Mouse (Mus musculus): ENCODE measurements around the gene Wipi1. TPM values are rescaled to one million over a fixed set of nuclear protein-coding genes. Genes with fewer than 3 reads are reported as not detected.

Wipi1 gene
- total RNA-seq, 2 experiments from 2014 or later, result 51.9 to 53.1 TPM

- peak; percentile 28 to 45 for DNase-seq (ENCODE audit: low spot score in 2 of 2)
Measured at GRCm38 (mm10) chr11:109584843-109585713, 26.7 kb downstream of the Wipi1 start.

DNA sequence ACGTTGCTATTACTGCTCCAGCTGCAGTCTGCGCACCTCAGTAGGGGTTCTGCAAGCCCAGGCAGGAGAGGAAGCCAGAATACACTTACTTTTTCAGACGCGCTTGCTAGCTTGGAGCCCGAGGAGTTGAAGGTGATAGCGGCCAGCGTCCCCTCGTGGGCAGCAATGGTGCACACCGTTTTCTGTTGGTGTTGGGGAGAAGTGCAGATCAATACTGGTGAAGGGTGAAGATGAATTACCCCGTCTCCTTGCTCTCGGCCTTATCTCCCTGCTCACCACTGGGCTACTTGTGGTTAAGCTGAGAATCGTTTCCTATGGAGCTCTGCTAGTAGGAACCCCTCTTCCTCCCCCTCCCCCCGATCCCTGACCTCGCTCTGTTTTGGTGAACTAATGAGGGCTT is 27.8 kb downstream of the Wipi1 start:
- DNase-seq (ENCODE audit: low spot score in 2 of 2), result no peak

GRCm38 (mm10) chr11:109579999-109580398 is 31.8 kb downstream of the Wipi1 start:
- no peak for DNase-seq (ENCODE audit: low spot score in 2 of 2)

DNA sequence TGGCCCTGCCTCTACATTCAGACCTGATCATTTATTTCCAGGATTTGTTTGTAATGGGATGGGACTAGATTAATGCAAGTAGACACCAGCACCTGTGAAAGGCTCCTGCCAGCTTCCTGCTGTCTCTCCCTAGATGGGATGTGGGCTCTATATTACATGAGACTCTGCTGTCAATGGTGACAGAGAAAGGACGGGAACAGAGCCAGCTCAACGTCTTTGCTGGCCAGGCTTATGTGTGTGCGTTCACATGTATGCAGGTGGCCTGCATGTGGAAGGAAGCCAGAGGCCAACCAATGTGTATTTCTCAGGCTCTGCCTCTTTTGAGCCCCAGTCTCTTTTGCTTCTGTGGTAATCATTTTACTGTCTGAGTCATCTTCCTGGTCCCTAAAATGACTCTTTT is 33.2 kb downstream of the Wipi1 start:
- no peak for DNase-seq (ENCODE audit: low spot score in 2 of 2)

- DNase-seq (ENCODE audit: low spot score in 2 of 2), result no peak
Measured at GRCm38 (mm10) chr11:109575832-109576231, 35.9 kb downstream of the Wipi1 start.

GRCm38 (mm10) chr11:109574604-109575003 is 37.2 kb downstream of the Wipi1 start:
- DNase-seq (ENCODE audit: low spot score in 2 of 2), result no peak

GRCm38 (mm10) chr11:109572051-109572450 is 39.7 kb downstream of the Wipi1 start:
- no peak for DNase-seq (ENCODE audit: low spot score in 2 of 2)

- DNase-seq (ENCODE audit: low spot score in 2 of 2), result no peak
Measured at GRCm38 (mm10) chr11:109569809-109570208, 42.0 kb downstream of the Wipi1 start.

GRCm38 (mm10) chr11:109569007-109569618 is 42.7 kb downstream of the Wipi1 start:
- no peak for DNase-seq (ENCODE audit: low spot score in 2 of 2)

DNA sequence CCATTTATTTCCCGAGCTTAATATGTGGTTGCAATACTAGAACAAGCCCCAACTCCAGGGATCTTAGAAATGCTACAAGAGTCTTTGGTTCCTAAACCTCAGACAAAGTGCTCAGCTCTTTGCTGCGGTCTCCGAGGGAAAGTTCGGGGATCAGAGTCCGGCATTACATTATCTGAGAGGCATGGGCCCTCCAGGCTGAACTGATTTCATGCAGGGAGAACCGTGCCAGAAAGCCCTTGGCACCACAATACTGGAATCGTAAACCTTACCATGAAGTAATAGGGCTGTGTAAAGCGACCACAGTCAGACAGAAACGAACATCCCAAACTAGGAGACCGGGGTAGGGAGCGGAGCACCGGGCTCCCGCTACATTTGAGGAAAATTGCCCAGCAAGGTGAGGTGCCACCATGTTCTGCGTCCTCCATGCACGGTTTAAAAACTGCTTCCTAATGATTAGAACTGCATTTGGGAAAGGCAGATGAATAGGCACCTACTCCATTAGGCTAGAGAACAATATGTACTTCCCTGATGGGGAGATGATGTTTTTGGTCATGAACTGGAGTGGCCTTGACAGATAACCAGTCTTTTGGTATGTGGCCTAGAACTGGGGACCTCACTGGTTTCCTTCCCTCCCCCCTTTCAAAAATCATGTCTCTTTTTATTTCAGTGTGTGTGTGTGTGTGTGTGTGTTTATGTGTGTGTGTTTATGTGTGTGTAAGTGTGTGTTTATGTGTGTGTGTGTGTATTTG is 47.1 kb downstream of the Wipi1 start:
- DNase-seq (ENCODE audit: low spot score in 2 of 2), result no peak

DNA sequence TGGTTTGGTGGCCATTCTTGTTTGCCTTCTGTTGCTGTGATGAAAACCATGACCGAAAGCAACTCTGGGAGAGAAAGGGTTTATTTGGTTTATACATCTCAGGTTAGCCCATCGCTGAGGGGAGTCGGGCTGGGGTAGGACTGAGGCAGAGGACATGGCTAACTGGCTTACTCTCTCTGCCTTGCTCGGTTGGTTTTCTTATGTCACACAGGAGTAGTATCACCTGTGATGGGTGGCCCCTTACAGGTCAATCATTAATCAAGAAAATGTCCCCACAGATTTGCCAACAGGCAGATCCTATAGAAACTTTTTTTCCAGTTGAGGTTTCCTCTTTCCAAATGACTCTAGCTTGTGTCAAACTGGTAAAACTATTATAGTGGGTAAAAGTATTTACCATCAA is 48.1 kb downstream of the Wipi1 start:
- DNase-seq (ENCODE audit: low spot score in 2 of 2), result no peak

DNA sequence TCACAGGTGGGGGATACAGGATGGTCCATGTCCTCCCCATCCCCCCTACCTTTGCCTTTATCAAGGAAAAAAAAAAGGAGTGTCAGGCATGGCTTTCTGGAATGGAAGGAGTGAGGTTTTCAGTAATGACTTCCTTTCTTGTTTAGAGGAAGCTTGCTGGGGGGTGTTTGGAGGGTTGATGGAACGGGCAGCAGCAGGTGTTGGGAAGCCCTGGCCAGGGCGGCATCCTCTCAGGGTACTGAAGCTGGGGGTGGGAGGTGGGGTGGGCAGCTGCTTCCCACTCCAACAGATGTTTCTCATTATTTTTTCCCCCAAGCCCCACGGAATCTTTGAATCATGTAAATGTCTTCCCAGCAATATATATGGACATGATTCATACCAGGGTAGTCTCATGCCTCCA is 50.3 kb downstream of the Wipi1 start:
- DNase-seq (ENCODE audit: low spot score in 2 of 2), result no peak

DNA sequence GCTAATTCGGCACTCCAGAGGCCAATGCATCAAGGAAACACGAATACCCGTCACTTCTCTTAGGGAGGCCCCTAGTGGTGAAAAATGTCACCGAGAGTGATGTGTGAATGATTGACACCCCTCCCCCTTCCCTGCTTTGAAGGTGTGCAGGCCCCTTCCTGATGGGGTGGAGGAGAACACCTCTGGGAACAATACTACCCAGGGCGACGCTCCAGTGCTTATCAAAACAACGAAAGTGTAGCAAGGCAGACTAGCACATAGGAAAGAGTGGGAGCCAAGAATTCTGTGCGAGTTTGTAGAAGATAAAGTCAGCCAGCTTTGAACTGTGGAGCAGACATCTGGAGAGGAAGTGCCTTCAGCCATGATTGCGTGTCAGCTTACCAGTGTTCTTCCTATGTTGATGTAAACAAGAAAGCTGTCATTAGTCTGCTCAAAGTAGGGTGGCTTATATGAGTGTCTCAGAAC is 50.9 kb downstream of the Wipi1 start:
- no peak for DNase-seq (ENCODE audit: low spot score in 2 of 2)

GRCm38 (mm10) chr11:109559241-109559640 is 52.5 kb downstream of the Wipi1 start:
- no peak for DNase-seq (ENCODE audit: low spot score in 2 of 2)

GRCm38 (mm10) chr11:109557419-109557818 is 54.3 kb downstream of the Wipi1 start:
- DNase-seq (ENCODE audit: low spot score in 2 of 2), result no peak

- no peak for DNase-seq (ENCODE audit: low spot score in 2 of 2)
Measured at GRCm38 (mm10) chr11:109556130-109556529, 55.6 kb downstream of the Wipi1 start.

DNA sequence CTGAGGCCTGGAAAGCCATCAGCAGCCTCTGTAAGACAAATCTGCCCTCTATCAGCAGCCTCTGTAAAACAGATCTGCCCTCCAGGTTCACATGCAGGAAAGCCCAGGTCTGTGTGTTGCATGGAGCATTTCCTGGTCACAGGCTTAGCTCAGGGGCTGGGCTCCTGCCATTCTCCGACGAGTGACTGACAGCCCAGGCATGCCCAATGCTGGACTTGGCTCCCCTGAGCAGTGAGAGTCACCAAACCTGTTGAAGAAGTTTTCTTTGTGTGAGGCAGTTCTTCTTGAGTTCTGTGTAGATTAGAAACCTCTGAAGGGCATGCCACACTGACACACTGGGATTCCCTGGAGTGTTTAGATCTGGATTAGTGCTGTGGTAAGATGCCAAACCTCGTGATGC is 57.3 kb downstream of the Wipi1 start:
- DNase-seq (ENCODE audit: low spot score in 2 of 2), result no peak

GRCm38 (mm10) chr11:109553921-109554320 is 57.8 kb downstream of the Wipi1 start:
- no peak for DNase-seq (ENCODE audit: low spot score in 2 of 2)

- no peak for DNase-seq (ENCODE audit: low spot score in 2 of 2)
Measured at GRCm38 (mm10) chr11:109549599-109550290, 62.0 kb downstream of the Wipi1 start.

DNA sequence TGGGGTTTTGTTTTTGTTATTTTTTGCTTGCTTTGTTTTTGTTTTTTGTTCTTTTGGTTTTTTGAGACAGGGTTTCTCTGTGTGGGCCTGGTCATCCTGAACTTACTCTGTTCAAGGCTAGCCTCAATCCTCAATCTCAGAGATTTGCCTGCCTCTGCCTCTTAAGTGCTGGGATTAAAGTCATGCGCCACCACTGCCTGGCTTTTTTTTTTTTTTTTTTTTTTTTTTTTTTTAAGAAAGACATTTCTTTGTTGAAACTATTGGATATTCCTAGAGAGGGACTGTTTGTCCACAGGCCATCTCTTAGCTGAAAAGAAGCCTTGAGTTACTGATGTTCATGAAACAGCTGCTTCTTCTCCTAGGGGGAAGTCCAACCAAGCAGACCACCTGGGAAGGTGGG is 64.1 kb downstream of the Wipi1 start:
- DNase-seq (ENCODE audit: low spot score in 2 of 2), result no peak

DNA sequence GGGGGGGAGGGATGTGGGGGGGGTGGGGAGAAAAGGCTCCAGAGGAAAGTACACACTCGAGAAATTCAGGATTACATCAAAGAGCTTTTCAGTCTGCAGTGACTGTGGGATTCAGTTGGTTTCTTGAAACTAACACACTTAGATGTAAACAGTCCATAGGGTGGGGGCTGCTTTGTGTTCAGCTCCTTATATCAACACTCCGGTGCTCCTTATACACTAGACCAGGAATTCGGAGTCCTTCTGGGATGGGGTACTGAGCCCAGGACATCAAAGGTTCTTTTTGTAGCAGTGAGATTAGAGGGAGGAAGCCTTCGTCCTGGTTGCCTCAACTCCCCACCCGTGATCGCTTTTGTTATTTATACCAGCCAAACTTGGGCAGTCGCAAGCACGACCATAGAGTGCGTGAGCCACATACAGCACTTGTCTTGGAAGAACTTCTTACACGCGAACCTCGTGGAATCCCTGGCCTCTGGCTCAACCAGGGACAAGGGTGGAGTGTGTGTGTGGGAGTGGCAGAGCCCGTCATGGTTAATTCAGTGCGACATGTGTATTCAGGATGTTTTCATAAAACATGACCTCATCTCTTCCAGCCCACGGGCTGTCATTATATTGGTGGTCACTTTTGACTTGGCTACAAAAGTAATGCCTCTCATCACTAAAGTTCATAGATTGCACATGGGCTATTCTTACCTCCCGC is 65.3 kb downstream of the Wipi1 start:
- DNase-seq (ENCODE audit: low spot score in 2 of 2), result no peak

Measured in adrenal gland, postnatal 4 days (tissue).